Mouse (Mus musculus) natural killer cell, adult 2 months (primary cell): ENCODE data around the gene Gprin2.

Source experiments
- DNase-seq, 2 experiments: peaks; one replicate each; pipeline ENCODE4 v3.0.0; 2022; ENCODE audit warnings: low spot score in 2 of 2

Gene Gprin2

DNA sequence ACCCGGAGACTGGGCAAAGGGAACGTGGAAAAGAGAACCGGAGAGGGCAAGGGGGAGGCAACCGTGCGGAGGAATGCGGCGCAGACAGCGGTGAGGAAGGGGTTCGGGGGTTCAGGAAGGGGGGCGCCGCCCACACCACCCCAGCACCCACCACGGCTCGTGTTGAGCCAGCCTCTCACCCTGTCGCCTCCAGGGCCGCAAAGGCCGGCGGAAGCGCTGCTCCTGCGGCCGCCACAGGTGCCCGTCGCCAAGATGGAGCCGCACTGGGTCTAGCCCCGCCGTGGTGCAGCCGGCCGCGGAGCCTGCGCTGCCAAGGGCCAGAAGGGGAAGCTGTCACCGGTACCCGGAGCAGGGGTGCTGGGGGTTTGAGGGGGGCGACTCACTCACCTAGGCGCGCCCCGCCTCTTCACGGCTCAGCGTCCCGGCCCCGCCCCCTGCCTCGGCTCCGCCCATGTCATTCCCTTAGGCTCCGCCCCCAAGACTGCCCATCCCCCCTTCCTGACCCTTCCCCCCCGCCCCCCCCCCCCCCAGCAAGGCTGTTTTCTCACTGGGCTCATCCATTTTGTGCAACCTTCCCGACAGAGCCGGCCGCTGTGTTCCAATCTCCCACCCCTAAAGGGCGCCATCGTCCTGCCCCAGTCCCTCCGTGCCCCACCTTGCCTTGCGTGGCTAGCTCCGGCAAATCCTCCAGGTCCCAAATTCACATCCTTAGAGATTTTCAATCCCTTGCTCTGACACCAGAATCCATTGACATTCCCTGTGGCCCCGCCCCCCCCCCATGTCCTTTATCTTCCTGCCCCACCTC is at the start of gene Gprin2:
TSS of gene Gprin2 (minus strand) at position 423 of the 805 bp plus-strand sequence.
- DNase-seq, result peak in 1 of 2 experiments; percentile 8

DNA sequence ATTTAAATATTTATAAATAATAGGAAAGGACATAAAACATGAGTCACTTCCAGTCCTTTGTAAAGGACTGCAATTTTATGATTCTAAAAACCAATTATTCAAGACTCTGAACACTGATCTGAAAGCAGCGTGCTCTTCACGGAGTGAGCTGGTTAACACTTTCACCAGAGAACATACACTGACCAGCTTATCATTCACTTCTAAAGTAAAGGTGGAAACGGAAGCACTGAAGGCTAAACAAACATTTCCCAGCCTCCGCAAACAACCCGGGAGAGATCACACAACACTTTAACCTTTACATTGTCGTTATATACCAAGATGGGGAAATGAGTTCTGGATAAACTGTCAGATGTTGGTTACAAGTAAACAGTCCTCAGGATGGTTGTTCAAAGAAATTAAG is 39.2 kb upstream of the Gprin2 start:
- no peak for DNase-seq

DNA sequence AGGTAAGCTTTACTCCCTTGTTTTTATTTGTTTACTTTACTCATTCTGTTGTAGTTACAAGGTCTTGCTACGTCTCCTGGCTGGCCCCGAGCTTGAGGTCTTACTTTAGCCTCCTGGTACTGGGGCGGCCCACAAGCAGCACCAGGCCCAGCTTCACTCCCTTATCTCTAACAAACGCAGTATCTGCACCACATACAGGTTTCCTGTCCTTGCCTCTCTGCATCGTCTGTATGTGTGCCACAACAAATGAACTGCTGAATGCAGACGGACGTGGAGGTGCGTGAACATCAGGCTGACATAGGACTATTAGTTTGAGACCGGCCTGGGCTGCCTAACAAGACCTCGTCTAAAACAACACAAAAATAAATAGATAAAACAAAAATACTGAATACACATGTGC is 38.8 kb upstream of the Gprin2 start:
- DNase-seq, result no peak

DNA sequence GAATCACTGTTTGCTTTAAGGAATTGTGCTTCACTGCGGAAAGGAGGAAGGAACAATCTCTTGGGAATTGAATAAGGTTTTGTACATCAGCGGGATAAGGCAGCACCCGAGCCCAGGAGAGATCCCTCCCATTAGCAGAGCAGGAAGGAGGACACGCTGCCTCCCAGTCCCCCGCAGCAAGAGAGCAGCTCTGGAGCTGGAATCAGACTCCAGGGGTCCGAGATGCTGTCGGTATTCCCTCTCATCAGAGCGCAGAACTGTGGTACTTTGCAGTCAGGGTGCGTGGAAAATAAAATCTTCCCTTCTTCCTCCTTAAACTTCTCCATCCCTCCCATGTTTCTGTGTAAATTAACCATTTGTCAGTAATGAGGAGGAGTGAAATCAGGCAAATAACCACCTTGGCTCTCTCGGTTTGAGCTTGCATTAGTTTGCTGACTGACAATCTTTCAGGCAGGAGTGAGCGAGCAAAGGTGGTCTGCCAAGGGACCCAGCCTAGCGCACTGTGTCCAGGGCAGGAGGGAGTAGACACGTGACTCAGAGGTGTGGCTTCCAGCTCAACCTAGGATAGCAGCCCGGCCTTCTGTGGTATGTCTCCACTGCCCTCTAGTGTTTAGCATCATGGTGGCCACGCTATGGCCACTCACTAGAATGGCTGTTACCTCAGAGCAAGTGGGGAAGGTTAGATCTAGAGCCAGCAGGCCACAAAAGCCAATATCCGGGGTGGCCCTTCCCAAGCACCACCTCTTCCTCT is 33.4 kb upstream of the Gprin2 start:
- DNase-seq, result peak in 1 of 2 experiments; percentile 1

DNA sequence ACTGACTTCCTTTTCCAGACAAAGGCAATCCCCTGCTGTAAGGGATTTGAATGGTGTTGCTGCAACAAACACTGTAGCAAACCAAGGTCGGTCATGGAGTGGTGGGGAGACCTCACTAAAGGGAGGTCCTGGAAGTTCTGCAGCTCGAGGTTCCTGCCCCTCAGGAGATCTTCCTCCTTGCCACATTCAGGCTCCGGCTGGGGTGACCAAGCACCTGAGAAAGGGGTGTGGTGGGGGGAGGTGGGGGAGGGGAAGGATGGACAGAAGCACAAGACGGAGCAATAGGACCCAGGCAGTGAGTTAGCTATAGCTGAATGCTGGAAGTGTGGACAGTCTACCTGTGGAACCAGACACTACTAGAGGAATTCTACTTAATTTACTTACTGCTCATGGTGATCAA is 32.4 kb upstream of the Gprin2 start:
- no peak for DNase-seq

DNA sequence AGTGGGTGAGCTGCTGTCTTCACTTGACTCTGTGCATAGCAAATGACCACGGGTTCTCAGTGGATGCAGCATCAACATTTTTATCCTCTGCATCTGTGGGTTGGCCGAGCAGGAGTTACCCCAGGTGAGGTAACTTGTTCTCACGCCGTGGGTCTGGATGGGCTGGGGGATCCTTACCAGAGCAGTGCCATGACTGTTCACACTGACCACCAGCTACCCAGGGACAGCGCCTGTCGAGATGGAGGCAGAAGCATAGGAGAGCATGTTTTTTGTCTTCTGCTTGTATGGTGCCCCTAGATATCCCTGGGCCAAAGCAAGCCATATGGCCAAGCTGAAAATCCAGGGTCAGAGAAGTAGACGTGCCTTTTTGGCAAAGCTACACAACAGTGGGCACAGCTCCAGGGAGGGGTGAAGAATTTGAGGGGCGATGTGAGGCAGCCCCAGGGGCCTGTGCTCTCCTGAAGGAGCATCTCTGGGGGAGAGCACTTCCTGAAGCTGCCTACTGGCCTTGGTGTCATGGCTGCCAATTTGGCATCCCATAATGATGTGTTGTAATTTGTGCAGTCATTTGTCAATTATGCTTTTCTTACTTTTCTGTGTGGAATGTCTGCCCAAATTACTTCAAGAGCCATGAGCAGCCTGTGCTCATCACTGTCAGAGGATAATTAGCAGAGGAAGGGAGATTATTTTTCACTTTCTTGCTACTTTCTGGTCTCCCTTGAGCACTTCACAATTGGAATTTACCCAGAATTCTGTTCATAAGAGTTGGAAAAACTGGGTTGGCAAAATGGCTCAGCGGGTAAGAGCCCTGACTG is 31.6 kb upstream of the Gprin2 start:
- no peak for DNase-seq

DNA sequence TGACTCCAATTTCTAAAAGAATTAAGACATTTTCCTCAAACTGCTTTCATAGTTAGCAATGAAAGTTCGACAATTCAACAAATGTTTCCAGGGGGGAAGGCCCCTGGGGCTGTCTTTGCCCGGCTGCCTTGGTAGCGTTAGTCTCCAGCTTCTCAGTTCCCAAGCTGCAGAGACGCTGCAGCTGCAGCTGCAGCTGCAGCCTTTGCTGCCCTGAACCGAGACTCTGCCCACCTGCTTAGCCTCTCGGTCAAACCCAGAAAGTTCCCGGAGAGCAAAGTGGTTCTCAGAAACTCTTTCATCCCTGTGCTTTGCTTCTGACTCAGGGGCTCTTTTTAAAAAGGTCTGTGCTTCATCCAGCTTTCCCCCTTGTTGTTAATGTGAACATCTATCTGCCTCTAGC is 30.9 kb upstream of the Gprin2 start:
- no peak for DNase-seq

DNA sequence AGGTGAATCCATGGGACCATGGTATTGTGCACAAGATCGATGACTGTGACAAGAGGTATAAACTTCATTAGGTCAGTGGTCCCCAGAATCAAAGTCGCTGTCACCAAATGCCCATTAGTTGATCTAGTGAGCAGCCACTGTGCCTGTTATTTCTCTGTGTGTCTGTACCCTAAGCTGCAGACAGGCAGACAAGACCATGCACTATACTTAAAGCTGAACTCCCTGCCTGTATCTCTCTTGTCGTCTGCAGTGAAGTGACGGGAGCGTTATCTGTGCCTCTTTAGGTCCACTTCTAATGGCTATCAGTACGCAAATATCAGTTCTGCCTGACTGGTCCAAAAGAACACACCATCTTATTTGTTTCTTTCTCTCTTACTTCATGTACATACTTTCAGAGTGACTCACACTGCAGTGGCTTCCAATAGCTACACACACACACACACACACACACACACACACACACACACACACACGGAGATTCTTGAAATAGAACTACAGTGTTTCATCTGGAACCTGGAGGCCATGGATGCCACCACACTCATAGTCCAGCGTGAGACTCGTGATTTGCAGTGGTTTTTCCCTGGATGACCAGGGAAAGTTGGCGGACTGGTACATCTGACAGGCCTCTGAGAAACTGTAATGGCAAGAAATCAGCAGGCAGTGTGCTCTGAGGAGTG is 27.5 kb upstream of the Gprin2 start:
- no peak for DNase-seq

DNA sequence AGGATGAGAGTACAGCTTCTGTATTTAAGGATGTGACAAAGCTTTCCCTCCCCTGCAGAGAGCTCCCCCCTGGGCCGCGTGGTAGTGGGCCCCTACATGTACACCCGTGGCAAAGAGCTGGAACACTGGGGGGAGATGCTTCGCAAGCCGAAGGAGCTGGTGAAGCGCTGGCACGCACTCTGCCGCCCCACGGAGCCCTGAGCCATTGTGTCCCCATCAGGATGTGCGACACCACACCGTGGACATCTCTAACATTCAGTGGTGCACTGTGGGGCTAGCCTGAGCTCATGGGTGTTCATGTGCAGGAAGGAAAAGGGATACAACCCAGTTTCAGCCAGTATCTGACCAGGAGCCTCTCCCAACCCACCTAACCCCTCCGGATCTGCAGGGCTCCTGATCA is 26.5 kb upstream of the Gprin2 start:
- DNase-seq, result no peak

DNA sequence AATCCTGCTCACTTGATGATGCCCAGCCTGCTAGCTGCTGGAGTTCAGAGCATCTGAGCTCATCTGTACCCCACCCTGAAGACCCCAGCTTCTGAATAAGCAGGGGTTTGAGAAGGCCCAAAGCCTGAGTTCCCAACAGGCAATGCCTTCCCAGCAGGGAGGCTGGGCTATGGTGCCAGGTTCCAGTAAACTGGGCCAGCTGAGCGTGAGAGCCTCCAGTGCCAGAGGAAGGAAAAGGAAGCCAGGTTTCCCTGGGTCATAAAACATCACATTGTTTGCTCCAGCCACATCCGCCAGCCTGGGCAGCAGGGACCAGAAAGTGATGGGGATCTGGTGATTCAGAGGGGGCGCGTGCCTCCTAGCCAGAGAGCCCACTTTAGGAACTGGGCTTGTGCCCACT is 25.1 kb upstream of the Gprin2 start:
- DNase-seq, result no peak

DNA sequence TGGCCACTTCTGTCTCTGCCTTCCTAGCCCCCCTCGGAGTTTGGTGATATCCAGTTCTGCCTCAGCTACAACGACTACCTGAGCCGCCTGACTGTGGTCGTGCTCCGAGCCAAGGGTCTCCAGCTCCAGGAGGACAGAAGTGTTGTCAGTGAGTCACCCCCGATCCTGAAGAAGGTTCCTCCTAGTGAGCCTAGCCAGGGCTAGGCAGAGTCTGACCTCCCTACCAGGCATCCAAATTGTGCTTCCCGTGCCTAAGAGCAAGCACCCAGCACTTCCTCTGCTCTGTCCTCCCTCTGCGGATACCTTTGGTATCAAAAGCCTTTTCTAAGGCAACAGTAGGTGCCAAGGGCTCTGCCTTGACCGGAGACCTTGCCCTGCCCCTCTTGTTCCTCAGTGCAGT is 24.5 kb upstream of the Gprin2 start:
- no peak for DNase-seq

DNA sequence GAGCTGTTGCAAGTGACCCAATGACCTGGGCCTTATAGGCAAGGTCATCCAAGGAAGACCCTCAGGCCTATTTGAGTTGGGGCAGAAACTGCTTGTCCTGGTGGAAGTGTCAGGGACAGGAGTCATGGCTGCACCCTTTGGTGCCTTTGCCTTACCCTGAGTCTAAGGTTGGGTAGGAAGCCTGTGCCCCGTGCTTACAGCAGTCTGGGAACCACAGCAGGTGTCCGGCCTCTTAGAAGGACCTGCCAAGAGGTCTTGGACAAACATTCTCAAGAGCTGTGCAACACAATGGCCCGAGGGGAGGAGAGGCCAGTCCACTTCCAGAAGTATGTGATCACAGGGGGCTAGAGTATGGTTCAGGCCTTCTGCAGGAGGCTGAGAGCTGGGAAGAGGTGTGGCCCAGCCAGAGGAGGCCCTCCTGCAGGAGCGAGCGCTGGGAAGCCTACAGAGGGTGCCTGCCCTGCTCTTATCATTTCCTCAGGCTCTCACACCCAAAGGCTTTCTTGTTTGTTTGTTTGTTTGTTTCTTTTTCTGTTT is 22.0 kb upstream of the Gprin2 start:
- no peak for DNase-seq

DNA sequence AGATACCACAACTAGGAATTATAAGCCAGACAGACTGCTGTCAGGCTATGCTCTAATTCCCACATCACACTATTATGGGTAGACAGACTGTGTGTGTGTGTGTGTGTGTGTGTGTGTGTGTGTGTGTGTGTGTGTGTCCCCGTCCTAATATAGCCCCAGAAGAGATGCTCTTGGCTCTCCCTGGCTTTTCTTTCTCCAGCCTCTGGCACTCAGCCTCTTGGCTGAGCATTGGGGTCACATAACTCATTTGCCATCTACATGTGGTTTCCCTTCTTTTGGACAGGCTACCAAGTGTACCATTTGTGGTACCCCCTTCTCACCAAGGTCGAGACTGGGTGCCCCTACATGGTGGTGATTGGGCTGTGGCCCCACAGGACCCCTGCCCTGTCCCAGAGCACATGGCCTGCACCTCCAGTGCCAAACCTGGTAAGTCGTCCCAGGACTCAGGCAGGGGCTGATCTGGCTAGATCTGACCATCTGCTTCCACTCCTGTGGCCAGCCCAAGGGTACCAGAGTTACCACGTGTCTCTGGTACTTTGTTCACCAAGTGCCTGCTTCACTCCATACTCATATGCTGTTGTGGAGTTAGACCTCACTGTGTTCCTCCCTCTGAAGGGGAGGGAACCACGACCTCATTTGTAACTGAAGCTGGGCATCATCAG is 20.1 kb upstream of the Gprin2 start:
- DNase-seq, result no peak

DNA sequence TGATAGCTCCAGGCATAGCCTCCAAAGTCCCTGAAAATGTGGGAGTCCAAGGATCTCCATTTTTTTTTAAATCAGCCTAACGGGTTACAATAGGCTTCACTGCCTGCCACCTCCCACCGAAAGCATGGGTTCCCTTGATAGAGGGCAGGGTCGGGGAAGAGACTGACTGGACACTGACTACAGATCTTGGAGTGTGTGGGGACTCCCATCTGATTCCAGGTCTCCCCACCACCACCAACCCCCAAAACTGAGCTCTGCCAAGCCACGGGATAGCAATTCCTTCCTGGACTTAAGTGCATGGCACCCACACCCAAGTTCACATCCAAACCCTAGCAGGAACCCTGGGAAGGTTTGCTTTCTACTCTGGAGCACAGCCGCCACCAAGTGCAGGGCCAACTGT is 19.0 kb upstream of the Gprin2 start:
- DNase-seq, result no peak

DNA sequence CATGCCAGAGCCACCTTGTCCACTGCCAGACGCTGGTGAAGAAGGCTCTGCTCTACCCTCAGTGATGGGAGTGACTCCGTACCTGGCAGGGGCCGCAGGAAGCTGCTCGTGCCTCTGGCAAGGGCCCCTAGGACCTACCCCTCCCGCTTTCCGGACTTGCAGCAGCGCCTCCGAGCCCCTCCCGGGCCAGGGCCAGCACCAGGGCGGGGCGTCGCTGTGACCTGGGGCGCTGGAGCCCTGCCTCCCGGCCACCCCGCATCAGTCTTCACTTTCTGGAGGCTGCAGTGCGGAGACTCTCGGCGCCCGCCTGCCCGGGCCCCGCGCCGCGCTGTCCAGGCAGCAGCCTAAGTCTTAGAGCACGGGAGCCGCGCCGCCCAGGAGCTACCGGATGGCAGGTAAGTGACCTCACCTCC is 18.3 kb upstream of the Gprin2 start:
- no peak for DNase-seq

DNA sequence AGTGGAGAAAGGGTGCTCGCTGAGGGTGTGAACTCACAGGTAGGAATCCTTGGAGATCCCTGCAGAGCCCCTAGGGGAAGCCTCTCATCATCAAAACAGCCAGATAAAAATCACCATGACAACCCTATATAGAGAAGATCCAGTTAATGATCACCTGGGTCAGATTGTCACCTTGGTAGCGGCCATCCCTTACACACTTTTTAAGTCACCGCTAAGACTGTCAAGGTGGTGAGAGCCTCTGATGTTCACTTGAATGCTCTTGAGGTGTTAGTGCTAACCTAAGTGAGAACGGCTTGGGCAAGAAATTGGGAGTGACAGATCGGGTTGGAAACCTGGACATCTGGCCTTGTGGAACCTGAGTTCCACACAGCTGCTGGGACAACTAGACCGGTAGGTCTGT is 17.8 kb upstream of the Gprin2 start, which contains the start of gene Syt15:
TSS of gene Syt15 (plus strand) at position 301 of the 400 bp plus-strand sequence.
- no peak for DNase-seq

DNA sequence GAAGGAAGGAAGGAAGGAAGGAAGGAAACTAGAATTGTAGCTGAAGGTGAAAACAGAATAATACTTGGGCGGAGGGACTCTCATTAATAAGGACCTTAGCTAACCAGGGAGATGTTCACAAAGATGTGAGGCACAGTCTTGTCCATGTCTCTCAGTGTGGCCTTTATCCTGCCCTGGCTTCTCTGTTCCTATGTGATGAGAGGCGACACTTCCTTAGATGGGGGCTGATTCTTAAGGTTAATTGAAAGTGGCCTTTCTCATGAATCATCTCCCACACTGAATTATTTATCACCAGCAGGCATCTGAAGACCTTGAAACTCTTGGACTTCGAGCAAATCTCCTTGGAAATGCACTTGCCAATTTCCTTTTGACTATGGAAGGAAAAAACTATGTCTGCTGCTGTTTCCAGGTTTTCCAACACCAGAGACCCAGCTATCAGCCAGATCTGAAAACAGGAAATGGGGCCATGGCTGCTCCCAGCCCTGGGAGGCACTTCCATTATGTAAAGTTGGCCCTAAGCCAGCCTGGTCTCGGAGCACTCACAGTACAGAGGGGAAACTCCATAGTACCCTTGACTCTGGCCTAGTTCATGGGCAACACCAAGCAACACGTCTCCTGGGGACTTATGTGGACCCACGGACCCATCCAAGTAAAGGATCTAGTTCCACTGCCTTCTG is 14.1 kb upstream of the Gprin2 start:
- DNase-seq, result no peak

DNA sequence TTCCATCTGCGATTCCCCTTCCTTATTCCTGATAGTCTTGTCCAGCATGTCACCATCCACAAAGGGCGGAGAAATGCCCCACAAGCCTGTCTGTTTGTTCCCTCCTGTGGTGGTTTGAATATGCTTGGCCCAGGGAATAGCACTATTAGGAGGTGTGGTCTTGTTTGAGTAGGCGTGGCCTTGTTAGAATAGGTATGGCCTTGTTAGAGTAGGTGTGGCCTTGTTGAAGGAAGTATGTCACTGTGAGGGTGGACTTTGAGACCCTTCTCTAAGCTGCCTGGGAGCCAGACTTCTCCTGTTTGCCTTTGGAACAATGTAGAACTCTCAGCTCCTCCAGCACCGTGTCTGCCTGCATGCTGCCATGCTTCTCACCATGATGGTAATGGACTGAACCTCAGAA is 8.5 kb upstream of the Gprin2 start:
- no peak for DNase-seq

DNA sequence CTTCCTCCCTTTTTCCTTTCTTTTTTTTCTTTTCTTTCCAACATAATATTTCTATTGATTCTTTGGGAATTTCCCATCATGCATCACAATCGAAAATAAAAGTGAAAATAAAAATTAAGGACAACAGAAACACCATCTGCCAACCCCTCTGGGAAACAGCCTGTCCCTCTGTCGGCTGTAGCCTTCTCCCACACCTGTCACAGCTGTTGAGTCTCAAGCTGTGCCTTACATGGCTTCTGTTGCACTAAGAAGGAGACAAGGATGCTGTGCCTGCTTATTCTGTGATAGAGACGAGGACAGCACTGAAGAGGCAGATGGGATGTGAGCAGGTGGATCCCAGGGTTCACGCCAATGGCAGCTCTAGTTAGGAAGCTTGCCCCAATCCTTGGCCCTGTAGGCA is 7.6 kb upstream of the Gprin2 start:
- DNase-seq, result no peak

DNA sequence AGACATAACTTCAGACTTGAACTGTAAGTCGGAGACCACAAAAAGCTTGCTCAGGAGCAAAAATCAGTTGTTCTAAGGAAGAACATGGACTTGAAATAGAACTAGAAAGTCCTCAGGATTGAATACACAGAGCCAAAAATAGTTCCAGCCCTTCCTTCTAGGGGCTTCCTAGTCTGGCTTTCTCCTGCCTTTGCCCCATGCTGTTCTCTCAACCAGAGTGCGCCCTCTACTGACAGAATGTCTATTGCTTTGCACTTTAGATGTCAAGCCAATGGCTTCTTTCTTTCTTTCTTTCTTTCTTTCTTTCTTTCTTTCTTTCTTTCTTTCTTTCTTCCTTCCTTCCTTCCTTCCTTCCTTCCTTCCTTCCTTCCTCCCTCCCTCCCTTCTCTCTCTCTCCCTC is 7.2 kb upstream of the Gprin2 start:
- DNase-seq, result no peak
